Mouse (Mus musculus) G1E (cell line): ENCODE measurements around the gene Gm9913.

Source experiments
- CTCF ChIP-seq: IDR thresholded peaks from 2 replicates; pipeline ENCODE4 v1.5.1; 2012; ENCODE audit warnings: low read depth, low read length, inconsistent platforms, mixed read lengths
- GATA1 ChIP-seq: IDR thresholded peaks from 2 replicates; pipeline ENCODE4 v1.6.1; 2012; ENCODE audit warnings: borderline replicate concordance, low read length, inconsistent platforms, mixed read lengths
- POLR2AphosphoS5 ChIP-seq: IDR thresholded peaks from 2 replicates; pipeline ENCODE4 v1.6.1; 2012; ENCODE audit warnings: low read depth, low read length, inconsistent platforms; ENCODE audit not compliant: insufficient replicate concordance

- no peak for TF ChIP-seq CTCF
- no peak for TF ChIP-seq GATA1
- no peak for TF ChIP-seq POLR2AphosphoS5
These were observed 9.5 kb downstream of the Gm9913 start for GRCm38 (mm10) chr2:125514391-125514790.
